Mouse (Mus musculus): ENCODE data around the gene Tmem132c. TPM values are rescaled to one million over a fixed set of nuclear protein-coding genes. Genes with fewer than 3 reads are reported as not detected.

Tmem132c gene
- under 1 TPM in 1 of 3 experiments, not detected in 2; 0.26 TPM for polyA plus RNA-seq (2017; shearing (Covaris generic))

DNA sequence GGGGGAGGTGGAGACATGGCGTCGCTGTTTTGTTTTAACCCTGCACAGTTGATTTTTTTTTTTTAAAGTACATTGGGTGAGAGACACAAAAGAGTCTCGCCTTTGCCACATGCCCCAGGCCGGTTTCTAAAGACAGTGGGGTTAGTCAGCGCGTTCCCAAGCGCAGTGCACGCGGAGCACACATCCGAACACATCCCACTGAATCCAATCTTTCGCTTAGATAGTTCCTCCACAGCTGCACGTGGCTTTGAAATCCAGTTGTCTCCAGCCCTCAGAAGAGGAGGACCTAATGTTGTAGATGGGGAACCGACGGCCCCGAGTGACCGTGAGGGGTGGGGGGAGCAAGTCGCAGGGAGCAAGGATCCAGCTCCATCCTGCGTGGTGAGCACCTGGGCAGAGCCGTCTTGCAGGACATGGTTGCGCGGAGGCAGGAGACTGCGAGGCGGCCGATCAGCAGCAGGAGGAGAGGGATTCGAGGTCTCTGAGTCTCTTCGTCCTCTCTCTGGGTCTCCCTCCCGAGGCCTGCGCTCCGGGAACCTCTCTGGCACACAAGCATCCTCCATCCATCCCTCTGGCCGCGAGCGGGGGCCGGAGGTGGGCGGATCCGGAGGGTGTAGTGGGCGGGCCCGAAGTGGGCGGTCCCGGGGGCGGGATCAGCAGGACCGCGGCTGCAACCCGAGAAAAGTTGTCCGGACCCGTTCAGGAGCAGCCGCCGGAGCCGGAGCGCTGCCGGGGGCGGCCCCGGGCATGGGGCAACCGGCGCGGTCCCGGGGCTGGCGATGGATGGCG is at the start of gene Tmem132c:
Tmem132c (plus strand) TSS at position 673 of the 789 bp plus-strand sequence.
- no peak for ATAC-seq

DNA sequence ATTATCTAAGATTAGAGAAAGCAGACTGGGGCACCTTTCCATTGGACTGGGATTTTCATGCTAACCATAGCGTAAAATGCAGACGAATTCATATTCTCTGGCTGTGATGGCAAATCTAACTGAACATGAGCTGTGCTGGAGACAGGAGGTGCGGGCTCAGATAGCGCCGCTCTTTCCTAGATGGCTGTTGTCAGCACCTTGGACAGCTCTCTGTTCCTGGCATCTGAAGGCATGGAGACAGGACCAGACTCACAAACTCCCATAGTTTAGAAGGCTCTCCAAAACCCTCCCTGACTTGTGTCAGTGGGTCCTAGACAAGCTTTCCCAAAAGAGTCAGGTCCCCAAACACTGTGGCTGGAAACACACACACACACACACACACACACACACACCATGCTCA is 49.7 kb upstream of the Tmem132c start:
- no peak for ATAC-seq

DNA sequence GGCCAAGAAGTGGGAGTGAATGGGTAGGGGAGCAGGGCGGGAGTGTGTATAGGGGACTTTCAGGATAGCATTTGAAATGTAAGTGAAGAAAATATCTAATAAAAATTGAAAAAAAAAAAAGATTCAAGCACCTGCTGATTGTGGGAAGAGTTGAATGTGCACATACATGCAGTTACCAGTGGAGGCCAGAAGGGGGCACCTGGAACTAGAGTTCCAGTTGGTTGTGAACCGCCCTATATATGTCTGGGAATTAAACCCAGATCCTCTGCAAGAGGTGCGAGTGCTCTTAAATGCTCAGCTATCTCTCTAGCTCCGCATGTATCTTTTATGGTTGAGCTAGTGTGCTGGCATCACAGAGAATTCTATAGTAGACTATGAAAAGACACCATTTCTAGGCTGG is 42.8 kb upstream of the Tmem132c start:
- ATAC-seq = no peak

DNA sequence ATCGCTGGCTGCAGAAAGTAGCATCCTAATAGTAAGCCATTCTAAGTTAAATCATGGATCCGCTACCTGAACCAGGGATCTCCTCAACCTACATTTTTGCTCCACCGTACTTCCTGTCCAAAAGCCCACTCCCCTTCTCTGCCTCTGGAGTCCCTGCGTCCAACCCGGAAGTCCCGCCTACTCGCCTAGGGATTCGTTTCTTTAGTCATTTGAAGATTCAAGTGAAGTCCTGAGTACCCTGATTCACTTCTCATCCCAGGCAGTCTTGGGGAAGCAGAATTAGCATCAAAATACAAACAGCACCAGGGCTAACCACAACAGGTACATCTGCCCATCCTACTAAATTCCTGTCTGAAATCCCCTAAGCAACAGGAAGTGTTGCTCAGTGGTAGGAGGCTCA is 36.7 kb upstream of the Tmem132c start:
- no peak for ATAC-seq

DNA sequence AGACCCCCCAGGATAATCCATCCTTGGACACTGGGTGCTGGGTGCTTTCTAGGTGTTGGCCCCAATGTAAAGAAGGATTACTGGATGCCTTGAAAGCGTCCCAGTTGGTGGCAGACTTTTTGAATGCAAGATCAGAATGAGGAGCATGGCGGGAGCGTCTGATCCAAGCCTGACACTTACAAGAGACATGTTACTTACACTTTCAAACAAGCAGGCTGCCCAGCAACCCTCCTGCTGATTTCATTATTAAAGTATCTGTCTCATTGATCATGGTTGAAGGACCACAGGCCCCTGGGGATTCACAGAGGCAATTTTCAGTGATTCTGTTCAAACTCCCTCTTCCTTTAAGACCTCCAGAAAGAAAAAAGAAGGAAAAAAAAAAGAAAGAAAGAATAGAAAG is 25.2 kb upstream of the Tmem132c start:
- ATAC-seq = no peak

DNA sequence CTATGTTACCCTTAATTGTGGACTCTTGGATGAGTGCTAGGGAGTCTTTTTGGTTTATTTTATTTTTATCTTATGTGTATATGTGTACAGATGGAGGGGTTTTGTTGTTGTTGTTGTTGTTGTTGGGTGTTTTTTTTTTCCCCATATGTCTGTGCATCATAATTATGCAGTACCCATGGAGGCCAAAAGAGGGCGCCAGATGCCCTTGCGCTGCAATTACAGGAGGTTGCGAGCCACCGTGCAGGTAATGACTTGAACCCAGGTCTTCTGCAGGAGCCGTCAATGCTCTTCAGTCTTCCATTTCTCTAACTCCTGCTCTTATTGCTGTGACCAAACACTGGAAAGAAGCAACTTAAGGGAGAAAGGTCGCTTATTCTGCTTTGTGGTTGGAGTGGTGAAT is 23.9 kb upstream of the Tmem132c start:
- no peak for ATAC-seq

DNA sequence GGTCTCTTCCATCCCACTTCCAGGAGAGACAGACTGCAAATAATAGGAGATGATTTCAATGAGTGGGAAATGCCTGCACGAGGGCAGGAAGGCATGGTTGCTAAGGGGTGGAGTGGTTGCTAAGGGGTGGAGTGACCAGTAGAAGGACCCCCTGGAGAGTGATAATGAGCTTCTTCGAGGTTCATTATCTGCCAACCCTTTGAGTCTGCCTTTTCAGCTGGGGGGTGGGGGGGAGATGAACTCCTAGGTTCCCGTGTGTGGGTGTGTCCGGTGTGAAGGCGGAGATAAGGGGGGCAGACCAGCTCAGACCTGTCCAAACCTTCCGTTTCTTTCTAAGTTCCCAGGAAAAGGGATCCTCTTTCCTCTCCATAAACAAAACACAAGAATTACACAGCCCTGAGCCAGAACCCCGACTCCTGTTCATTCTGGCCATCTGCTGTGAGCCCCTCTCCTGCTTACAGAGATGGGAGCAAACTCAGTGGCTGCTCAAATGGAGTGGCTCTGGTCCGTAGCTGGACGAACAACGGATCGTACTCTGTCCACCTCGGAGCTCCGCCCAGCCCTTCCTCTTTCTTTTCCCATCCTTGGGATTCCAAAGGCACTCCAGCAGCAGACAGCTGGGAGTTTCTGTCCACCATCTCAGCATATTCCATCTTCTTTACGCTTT is 13.5 kb upstream of the Tmem132c start:
- no peak for ATAC-seq

DNA sequence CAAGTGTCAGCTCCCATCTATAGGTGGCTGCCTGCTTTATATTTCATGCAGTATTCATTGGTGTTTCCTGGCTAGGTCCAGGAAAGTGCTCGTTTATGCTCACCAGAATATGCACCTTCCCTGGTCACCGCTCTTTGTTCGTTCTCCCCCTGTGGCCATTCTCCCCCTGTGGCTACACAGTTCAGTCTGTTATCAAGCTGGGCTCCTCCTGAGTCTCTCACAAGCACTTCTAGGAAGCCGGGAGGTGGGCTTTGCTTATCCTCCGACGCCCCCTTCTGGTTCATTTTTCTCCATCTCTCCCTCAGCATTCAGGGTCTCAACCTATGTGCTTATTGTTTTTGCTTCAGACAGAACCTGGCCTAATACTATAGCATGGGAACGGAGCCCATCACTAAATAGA is 6.9 kb upstream of the Tmem132c start:
- ATAC-seq = no peak

DNA sequence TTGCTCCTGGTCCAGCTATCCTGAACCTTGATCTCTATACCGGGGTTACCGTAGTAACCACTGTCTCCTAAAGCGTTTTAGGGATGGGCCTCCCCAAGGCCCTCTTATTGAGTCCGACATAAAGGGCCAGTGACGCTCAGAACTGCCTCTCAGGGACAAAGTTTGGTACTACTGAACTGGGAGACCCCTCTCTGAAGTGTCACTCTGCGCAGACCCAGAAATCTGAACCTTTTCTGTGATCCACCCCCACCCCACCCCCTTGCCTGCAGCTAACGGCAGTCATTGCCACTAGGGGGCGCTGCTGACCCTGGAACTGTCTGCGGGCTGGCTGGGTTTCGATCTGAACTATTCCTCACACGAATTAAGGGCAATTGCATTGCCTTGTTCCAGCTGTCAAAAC is 6.4 kb upstream of the Tmem132c start:
- ATAC-seq = no peak

DNA sequence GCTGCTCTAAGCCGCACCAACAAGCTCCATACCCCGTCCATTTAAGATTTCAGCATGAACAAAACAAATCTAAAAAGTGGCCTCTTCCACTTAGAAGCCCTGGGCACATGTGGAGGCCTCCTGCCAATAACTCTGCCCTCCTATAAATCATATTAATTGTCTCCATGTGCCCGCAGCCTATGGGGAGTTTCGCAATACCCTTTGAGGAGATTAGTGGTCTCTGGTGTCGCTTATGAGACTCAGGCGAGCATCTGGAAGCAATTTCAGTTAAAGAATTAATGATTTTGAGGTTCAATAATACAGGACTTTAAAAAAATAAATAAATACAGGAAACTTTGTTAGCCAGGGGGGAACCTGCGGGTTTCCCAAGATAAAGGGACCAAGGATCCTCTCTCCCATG is 1.9 kb upstream of the Tmem132c start:
- no peak for ATAC-seq

DNA sequence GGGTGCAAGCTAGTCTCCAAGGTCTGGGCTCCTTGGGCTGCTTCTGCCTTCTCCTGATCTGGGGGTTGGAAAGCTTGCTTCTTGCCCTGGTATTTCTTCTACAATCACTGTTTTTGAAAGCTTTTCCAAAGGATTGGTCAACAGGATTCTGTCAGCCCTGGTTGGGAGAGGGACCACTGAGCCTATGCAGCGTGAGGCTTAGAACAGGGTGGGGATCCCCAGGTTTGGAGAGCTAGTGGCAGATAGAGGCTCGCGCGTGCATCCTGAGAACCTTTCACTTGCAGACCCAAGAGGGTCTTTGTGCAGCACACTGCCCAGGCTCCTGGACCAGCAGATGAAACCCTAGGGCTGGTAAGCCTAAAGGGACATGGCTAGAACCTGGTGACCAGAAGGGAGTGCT is 962 bp upstream of the Tmem132c start:
- ATAC-seq = no peak

DNA sequence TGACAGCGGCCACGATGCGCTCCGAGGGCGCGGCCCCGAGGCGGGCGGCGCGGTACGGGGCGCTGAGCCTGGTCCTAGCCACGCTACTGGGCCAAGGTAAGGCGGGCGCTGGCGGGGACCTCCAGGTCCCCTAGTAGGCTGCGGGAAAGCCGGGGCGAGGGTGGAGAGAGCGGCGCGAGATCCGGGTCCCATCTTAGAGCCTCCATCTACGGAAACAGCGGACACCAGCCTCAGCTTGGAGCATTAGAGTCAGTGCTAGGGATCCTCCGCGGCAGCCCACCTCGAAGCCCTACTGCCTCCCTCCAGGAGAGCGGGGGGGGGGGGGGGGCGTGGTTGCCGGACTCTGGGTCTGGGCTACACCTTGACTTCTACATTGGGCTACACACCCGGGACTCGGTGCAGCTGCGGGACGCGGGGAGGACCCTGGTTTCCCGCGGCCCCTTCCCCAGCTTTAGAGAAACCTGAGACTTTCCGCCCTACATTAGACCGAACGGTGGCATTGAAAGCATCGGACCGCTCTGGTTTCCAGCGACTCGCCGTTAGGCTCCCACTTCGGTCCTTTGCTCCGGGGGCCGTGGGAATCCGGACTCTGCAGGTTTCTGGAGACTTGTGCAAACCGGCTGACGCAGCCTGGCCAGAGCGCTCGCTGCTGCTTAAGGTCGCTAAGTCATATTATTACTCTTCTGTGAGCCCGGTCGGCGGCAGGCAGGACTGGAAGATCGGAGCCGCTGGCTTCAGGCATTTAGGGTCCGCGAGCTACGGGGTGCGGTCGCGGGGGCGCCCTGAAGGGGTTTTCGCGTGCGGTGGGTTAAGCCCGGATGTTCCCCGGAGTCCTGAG is 536 bp downstream of the Tmem132c start:
- no peak for ATAC-seq

DNA sequence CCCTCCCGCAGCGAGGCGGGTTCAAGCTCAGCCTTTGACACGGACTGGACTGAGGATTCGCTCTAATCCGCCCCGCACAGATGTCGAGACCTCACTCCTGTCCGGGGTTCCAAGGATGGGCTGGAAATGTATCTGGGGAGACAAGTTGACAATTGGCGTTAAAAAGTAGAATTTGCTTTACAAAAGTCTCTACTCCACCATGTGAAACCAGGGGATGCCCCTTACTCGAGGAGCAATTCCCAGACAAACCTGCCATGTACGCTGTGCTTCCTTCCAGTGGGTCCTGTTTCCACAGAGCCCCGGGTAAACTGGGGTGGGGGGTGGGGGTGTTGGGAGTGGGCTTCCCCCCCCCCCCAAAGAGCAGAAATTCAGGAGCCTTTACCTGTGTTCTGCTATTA is 1.2 kb downstream of the Tmem132c start:
- no peak for ATAC-seq

DNA sequence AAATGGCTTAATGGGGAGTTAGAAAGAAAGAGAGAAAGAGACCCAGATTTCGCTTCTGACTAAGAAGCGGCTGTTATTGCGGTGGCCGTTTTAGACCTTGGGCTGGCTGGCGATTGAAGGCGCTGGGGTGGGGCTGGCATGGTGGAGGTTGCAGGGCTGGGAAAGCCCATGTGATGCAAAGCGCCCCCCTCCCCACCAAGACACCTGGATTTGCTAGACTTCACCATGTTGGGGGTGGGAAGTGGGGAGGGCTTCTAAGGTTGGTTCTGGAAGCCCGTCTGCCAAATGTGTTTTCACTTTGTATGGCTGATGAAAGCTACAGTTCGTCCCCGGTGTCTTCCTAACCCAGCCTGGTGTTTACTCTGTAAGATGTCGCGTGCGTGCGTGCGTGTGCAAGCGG is 1.6 kb downstream of the Tmem132c start:
- ATAC-seq = no peak

DNA sequence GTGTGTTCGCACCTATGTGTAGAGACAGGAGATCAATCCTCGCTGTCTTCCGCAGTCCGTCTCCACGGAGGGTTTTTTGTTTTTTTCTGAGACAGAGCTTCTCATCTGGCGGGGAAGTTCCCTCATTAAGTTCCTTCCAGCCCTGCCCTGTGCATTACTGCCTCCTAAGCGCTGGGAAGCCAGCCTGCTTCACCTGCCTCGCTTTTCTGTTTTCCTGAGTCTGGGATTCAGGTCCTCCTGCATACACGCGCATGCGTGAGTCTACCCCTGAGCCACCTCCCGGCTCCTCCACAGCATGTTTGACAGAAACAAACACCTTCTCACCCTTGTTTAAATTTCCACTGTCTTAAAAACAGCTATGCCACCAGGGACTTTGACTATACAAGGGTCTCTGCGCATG is 2.0 kb downstream of the Tmem132c start:
- no peak for ATAC-seq

DNA sequence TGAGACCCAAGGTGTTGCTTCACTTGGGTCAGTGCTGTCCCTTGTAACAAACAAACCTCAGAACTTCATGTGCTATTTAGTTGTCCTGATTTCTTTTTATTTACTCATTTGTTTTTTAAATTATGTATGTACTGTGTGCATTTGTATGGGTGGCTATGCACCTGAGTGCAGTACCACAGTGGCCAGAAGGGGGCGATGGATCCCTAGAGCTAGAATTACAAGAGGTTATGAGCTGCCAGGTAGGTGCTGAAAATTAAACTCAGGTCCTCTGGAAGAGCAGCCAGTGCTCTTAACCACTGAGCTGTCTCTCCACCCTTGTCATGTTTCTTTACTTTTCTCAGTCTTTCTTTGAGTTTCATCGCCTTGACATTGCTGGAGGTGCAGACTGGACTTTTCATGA is 11.7 kb downstream of the Tmem132c start:
- ATAC-seq = no peak

DNA sequence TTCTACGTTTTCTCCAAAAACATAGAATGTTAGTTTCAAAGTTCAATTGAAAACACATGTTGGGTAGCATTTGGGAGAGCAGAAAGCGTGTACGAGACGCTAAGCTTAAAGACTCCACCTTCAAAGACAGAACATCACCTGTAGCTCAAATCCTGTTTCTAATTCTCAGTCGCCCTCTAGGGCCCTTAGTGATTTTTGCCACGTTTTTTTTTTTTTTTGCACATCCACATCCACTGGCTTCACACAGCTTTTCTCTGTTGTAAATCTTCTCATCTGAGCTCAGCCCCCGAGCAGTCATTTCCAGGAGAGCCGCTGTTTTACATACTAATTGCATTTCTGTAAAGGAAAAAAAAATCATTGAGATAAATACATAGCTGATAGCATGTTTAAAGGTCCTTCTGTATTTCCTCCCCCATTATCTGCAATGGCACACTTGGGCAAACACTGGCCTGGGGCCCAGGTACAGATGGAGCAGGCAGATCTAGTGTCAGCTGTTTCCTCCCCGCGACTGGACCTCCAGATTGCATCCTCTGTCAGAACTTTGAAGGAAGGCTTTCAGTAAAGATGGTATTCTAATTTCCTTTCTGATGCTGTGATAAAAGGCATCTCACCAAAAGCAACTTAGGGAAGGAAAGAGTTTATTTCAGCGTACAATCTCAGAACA is 15.5 kb downstream of the Tmem132c start:
- ATAC-seq = no peak

DNA sequence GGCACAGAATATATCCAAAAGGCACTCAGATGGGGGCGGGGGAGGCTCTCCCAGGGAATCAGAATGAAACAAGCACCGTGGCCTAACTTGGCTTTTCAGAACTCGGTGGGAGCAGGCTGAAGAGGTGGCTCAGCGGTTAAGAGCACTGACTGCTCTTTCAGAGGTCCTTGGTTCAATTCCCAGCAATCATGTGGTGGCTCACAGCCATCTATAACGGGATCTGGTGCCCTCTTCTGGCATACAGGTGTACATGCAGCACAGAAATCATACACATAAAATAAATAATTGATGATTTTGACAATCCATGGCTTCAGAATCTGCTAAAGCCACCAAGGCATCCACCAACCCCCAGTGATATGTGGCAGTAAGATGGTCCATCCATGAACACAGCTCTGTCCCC is 20.5 kb downstream of the Tmem132c start:
- no peak for ATAC-seq

DNA sequence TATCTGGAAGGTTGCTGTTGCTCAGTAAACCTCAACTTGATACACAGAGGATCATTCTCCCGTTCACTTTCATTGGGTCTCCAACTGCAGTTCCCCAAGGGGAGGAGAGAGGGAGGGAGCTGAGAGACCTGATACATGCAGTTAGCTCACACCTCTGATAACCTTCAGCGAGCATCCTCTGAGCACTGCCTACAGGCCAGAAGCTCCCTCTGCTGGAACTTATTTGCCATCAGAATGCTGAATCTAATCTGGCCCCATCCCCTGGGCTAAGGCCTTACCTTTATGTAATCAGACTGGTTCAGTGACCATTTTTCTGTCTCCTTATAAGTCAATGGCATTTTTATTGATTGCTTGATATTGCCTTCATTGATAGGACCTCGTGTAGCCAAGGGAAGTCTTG is 29.5 kb downstream of the Tmem132c start:
- no peak for ATAC-seq

DNA sequence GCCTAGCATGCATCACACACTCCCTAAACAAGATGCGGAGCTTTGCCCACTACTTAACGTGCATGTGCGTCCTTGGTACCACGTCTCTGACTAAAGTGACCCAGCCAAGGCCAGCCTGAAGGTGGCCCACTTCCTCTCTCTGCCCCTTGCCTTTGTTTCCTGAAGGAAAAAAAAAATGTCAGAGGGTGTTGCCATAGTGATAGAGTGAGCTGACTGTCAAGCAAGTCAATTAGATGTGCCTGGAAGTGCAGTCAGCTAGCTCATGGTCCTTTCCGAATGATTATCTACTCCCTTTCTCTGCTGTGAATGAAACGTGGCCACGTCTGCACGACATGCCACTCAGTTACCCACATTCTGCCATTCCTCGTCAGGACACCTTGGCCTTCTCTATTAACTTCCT is 37.9 kb downstream of the Tmem132c start:
- no peak for ATAC-seq

DNA sequence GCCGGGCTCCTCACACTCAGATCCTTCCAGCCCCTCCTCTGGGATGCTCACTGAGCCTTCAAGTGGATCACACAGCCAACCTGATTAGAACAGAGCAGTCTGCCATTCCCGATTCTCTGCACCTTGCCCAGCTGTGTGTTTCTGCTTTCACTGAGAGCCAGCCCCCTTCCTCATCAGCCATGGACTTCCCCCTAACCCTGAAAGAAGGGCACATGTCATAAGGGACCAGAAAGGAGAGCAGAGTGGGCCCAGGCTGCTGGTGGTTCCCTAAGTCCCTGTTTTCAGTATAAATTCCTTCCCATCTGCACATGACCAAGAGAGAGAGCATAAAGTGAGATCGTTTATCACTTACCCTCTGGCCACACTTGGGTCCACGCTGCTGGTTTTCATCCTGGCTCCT is 39.6 kb downstream of the Tmem132c start:
- no peak for ATAC-seq

DNA sequence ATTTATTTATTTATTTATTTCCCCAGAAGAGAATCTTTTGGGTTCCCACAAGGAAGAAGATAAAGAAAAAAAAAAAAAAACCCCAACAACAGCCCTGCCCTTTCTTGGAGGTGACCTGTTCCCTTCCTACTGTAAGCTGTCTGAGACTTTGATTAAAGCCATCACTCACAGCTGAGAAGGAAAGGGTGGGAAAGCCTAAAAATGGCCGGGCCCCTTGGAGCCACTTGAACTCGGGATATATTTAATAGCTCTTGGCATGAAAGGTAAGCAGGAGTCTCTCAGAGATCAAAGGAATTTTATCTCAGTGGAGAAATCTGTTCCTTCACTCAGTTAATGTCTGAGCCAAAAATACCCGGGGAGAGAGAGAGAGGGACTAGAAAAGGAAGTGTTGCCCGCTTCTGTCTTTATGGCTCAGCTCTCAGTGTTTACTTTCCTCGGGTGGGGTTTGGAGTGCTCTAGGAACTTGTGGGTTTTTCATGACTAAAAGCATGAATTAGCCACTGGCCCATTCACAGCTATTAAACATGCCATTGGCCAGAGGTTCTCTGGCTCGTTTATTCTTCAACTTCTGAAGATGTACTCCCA is 41.0 kb downstream of the Tmem132c start:
- ATAC-seq = no peak

DNA sequence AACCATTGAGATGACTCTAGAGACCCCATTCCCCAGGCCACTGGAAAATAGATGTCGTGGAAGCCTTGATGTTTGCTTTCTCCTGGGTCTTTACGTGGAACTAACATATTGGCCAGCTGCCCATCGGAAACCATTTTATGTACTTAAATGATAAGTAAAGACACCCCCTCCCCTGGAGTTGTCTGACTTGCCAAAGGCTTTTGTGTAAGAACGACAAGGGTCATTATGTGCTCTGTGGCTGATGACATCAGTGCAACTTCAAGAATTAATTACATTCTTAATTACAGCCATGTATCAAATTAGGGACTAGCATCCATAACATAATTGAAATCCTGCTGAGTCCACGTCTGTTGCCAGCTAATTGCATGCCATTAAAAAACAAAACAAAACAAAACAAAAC is 45.3 kb downstream of the Tmem132c start:
- no peak for ATAC-seq
